Mouse (Mus musculus) stomach, embryonic 16.5 days (tissue): ENCODE results near the gene Gbp2. TPM values are rescaled to one million over a fixed set of nuclear protein-coding genes. Genes with fewer than 3 reads are reported as not detected.

Source experiments
- ATAC-seq: fragments of 200-750 bp; cut with Nextera tagmentation; 2 replicates; pipeline ENCODE4 v1.8.0; 2017; ENCODE audit warnings: moderate number of reproducible peaks, moderate TSS enrichment; ENCODE audit not compliant: insufficient read depth, low FRiP score
- H3K27ac ChIP-seq: fragments of 300-500 bp; sonication (generic); 2 replicates; pipeline ENCODE4 v1.5.1; 2014; ENCODE audit warnings: low read length
- H3K27me3 ChIP-seq: fragments of 300-500 bp; sonication (generic); 2 replicates; pipeline ENCODE4 v1.6.1; 2014; ENCODE audit warnings: low read length, control low read depth, mixed read lengths; ENCODE audit not compliant: control insufficient read depth, insufficient read depth
- H3K36me3 ChIP-seq: fragments of 300-500 bp; sonication (generic); 2 replicates; pipeline ENCODE4 v1.6.1; 2014; ENCODE audit warnings: low read length; ENCODE audit not compliant: control insufficient read depth, insufficient read depth
- H3K4me1 ChIP-seq: fragments of 300-500 bp; sonication (generic); 2 replicates; pipeline ENCODE4 v1.6.1; 2014; ENCODE audit warnings: low read length, control low read depth, mixed read lengths; ENCODE audit not compliant: control insufficient read depth, insufficient read depth
- H3K4me2 ChIP-seq: fragments of 300-500 bp; sonication (generic); 2 replicates; pipeline ENCODE4 v1.6.1; 2014; ENCODE audit warnings: low read depth, low read length, mixed read lengths
- H3K4me3 ChIP-seq: fragments of 300-500 bp; sonication (generic); replicated peaks from 2 replicates; pipeline ENCODE4 v1.5.1; 2014; ENCODE audit warnings: mild to moderate bottlenecking, low read length
- H3K9ac ChIP-seq: fragments of 300-500 bp; sonication (generic); 2 replicates; pipeline ENCODE4 v1.6.1; 2014; ENCODE audit warnings: low read length
- H3K9me3 ChIP-seq: fragments of 300-500 bp; sonication (generic); replicated peaks from 2 replicates; pipeline ENCODE4 v1.6.1; 2016; ENCODE audit warnings: low read length, control low read depth; ENCODE audit not compliant: control insufficient read depth
- WGBS: fragments of 180-500 bp; shearing (Covaris S2); extraction: QIAGEN DNeasy Blood & Tissue Kit; methylation state at CpG from one replicate; pipeline ENCODE4 v1.1.7; 2014; 5-methylcytosine and 5-hydroxymethylcytosine counted together
- microRNA-seq: library from miRNA; unstranded; fragments of <30 nt; microRNA quantifications from one replicate; pipeline ENCODE4, GENCODE M21; 2016
- polyA plus RNA-seq: library from polyadenylated mRNA; unstranded; fragments of >200 nt; fragmentation: Nextera tagmentation; extraction: Ambion mirVana; gene quantifications from 2 replicates; pipeline ENCODE4 v1.2.1, GENCODE M21; 2015

The Gbp2 gene
- polyA plus RNA-seq, 1 experiment from 2014 or later, result 4.1 TPM

- Histone ChIP-seq H3K27me3 (no peaks in the 10 kb centered on the region), H3K36me3 (no peaks in the 10 kb centered on the region), H3K4me3 (no peak overlapping the region), H3K9ac (no peak overlapping the region), H3K9me3 (no peaks in the 10 kb centered on the region), H3K27ac (no peak overlapping the region), H3K4me2 (no peak overlapping the region), H3K4me1 (no peaks in the 10 kb centered on the region)
- ATAC-seq, result no peak
- 39% methylated on average over 2 of the region's 2 CpGs for WGBS
Measured at GRCm38 (mm10) chr3:142650205-142650604, 29.8 kb downstream of the Gbp2 start.

GRCm38 (mm10) chr3:142664723-142665122, 44.3 kb downstream of the Gbp2 start:
- Histone ChIP-seq H3K4me1 (no peaks in the 10 kb centered on the region), H3K27ac (no peak overlapping the region), H3K9ac (no peak overlapping the region), H3K4me3 (no peak overlapping the region), H3K27me3 (no peaks in the 10 kb centered on the region), H3K9me3 (no peaks in the 10 kb centered on the region), H3K36me3 (no peaks in the 10 kb centered on the region), H3K4me2 (no peak overlapping the region)
- no peak for ATAC-seq
- WGBS, result 92% methylated on average over 8 of the region's 8 CpGs

- Histone ChIP-seq H3K9me3 (no peaks in the 10 kb centered on the region), H3K9ac (no peak overlapping the region), H3K36me3 (no peaks in the 10 kb centered on the region), H3K4me3 (no peak overlapping the region), H3K4me2 (no peak overlapping the region), H3K4me1 (no peaks in the 10 kb centered on the region), H3K27me3 (no peaks in the 10 kb centered on the region), H3K27ac (no peak overlapping the region)
- WGBS, result 79% methylated on average over 1 of the region's 1 CpGs
- no peak for ATAC-seq
Measured at GRCm38 (mm10) chr3:142674607-142675006, 54.2 kb downstream of the Gbp2 start.

Small RNA genes within 50 kb of the gene (microRNA-seq; reads per million reads assigned to microRNA genes)
- not detected for gene Mir6381

Other genes starting within 250 kb of the Gbp2 start
- 54.9 and 64.2 TPM in 2 replicates for gene Pdlim5, start 224.9 kb upstream of the Gbp2 start, polyA plus RNA-seq
- gene Gbp5, start 126.6 kb upstream of the Gbp2 start, polyA plus RNA-seq, result 0.10 and 0.15 TPM in 2 replicates
- 4.7 and 5.0 TPM in 2 replicates for gene Gbp7, start 90.3 kb upstream of the Gbp2 start, polyA plus RNA-seq
- gene Gbp3, start 60.6 kb upstream of the Gbp2 start, polyA plus RNA-seq, result 1.7 and 2.3 TPM in 2 replicates
- 0.12 TPM in 1 of 2 replicates, not detected in the other for gene Gbp2b, start 25.8 kb upstream of the Gbp2 start, polyA plus RNA-seq
- 17.4 and 17.5 TPM in 2 replicates for gene Kyat3, start 80.4 kb downstream of the Gbp2 start, polyA plus RNA-seq
- 69.9 and 71.2 TPM in 2 replicates for gene Gtf2b, start 144.4 kb downstream of the Gbp2 start, polyA plus RNA-seq